Mouse (Mus musculus) neural tube, embryonic 15.5 days (tissue): ENCODE data around the gene Pfkm. TPM values are rescaled to one million over a fixed set of nuclear protein-coding genes. Genes with fewer than 3 reads are reported as not detected.

ENCODE experiments used
- ATAC-seq: fragments of 200-750 bp; cut with Nextera tagmentation; 2 replicates; pipeline ENCODE4 v1.8.0; 2017; ENCODE audit warnings: mild to moderate bottlenecking, moderate TSS enrichment, moderate library complexity; ENCODE audit not compliant: low FRiP score
- H3K27ac ChIP-seq: fragments of 300-500 bp; sonication (generic); replicated peaks from 2 replicates; pipeline ENCODE4 v1.5.1; 2015; ENCODE audit warnings: mild to moderate bottlenecking, inconsistent platforms
- H3K27me3 ChIP-seq: fragments of 300-500 bp; sonication (generic); replicated peaks from 2 replicates; pipeline ENCODE4 v1.6.1; 2015; ENCODE audit warnings: inconsistent platforms
- H3K36me3 ChIP-seq: fragments of 300-500 bp; sonication (generic); 2 replicates; pipeline ENCODE4 v1.6.1; 2015; ENCODE audit warnings: inconsistent platforms
- H3K4me1 ChIP-seq: fragments of 300-500 bp; sonication (generic); 2 replicates; pipeline ENCODE4 v1.6.1; 2015; ENCODE audit warnings: inconsistent platforms
- H3K4me2 ChIP-seq: fragments of 300-500 bp; sonication (generic); 2 replicates; pipeline ENCODE4 v1.6.1; 2015; ENCODE audit warnings: inconsistent platforms, mild to moderate bottlenecking, moderate library complexity
- H3K4me3 ChIP-seq: fragments of 300-500 bp; sonication (generic); replicated peaks from 2 replicates; pipeline ENCODE4 v1.5.1; 2015; ENCODE audit warnings: mild to moderate bottlenecking, inconsistent platforms
- H3K9ac ChIP-seq: fragments of 300-500 bp; sonication (generic); replicated peaks from 2 replicates; pipeline ENCODE4 v1.6.1; 2015; ENCODE audit warnings: mild to moderate bottlenecking, inconsistent platforms
- H3K9me3 ChIP-seq: fragments of 300-500 bp; sonication (generic); replicated peaks from 2 replicates; pipeline ENCODE4 v1.6.1; 2016; ENCODE audit warnings: inconsistent platforms
- WGBS: fragments of 180-500 bp; shearing (Covaris S2); methylation state at CpG from one replicate; pipeline ENCODE4 v1.1.7; 2015; ENCODE audit warnings: mixed read lengths; 5-methylcytosine and 5-hydroxymethylcytosine counted together
- polyA plus RNA-seq: library from polyadenylated mRNA; unstranded; fragments of >200 nt; fragmentation: Nextera tagmentation; extraction: Ambion mirVana; gene quantifications from 2 replicates; pipeline ENCODE4 v1.2.1, GENCODE M21; 2015

Pfkm gene
- polyA plus RNA-seq, 1 experiment from 2014 or later = 94.3 TPM

DNA sequence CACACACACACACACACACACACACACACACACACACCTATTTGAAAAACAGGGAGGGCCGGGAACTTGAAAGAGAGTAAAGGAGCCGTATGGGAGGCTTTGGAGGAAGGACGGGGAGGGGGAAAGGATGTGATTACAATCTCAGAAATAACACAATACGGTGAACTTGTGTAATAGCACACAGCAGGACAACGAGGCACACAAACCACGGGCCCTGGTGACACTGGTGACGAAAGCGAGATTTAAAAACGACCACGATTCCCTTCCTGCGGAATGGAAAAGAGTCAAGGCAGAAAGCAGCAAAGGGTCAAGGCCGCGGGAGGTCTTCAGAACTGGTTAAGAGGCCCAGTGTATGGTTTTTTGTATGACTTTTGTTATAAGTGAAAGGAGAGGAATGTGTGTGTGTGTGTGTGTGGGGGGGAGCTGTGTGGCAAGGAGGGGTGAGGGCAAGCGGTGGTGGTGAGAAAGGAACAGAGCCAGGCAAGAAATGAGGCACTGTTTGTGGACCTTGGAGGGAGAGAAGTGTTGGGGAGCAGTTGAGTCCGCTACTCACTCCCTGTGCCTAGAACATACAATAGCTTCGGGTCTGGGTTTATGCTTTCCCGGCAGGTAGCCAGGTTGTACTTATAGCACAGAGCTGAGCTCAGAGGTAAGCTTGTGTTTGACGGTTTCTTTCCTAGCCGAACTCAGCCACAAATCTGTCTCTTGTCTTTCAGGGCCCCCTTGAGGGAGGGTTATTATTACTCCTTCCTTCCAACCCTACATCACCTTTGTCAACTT, 68.8 kb downstream of the Pfkm start:
- H3K9ac ChIP-seq = no peak overlapping the region
- 65% methylated on average over 19 of the region's 19 CpGs for WGBS
- no peaks in the 10 kb centered on the region for H3K4me1 ChIP-seq
- H3K4me2 ChIP-seq = no peak overlapping the region
- no peak overlapping the region for H3K4me3 ChIP-seq
- H3K36me3 ChIP-seq = no peaks in the 10 kb centered on the region
- H3K9me3 ChIP-seq = no peaks in the 10 kb centered on the region
- no peaks in the 10 kb centered on the region; the same call in 1 of the 2 replicates for H3K27me3 ChIP-seq
- no peak for ATAC-seq
- no peak overlapping the region for H3K27ac ChIP-seq

DNA sequence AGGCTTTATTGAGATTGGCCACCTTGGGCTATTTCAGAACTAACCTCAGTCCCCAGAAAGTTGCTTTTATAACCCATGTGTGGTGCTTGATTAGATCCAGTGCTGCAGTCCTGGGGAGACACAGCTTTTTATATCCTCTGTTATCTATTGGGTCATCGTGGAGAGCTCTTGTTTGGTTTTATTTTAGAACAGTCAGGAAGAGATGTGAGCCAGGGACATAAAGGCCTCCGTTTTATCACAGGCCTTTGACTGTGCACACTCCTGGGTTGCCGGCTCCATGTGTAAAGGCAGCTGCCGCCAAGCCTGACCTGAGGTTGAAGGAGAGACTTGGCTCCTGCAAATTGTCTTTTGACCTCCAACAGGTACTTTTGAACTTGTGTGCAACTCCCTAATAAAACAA, 70.2 kb downstream of the Pfkm start:
- no peaks in the 10 kb centered on the region; the same call in 1 of the 2 replicates for H3K27me3 ChIP-seq
- H3K9ac ChIP-seq = no peak overlapping the region
- H3K9me3 ChIP-seq = no peaks in the 10 kb centered on the region
- no peaks in the 10 kb centered on the region for H3K36me3 ChIP-seq
- no peak overlapping the region for H3K4me3 ChIP-seq
- 50% methylated on average over 4 of the region's 4 CpGs for WGBS
- ATAC-seq = no peak
- H3K27ac ChIP-seq = no peak overlapping the region
- peaks cover 7% of the 10 kb centered on the region for H3K4me1 ChIP-seq
- H3K4me2 ChIP-seq = no peak overlapping the region

DNA sequence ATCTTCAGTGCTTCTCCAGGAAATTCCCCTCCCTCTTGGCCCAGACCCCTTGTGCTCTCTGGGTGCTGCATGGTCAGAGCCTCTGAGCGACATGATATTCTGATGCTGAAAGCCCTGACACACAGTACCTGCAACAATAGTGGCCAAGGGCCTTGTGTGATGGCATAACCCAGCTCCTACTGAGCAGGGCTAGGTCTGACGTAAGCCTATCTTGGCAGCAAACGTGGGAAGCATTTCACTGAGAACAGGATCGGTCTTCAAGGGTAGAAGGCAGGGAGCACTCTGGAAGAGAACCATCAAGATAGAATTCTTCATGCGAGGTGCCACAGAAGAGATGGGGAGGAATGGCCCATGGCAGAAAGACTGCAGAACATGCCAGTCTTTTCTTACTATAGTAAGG, 73.1 kb downstream of the Pfkm start, which contains the start of gene Asb8:
Gene Asb8, minus strand, starts transcription at position 101 of the 400 bp plus-strand sequence.
- Histone ChIP-seq H3K4me2 (peak within 1 kb of the TSS; percentile 63), H3K27ac (no peak within 1 kb of the TSS), H3K4me3 (no peak within 1 kb of the TSS), H3K27me3 (peaks cover 3% of the 10 kb centered on the region; the same call in 1 of the 2 replicates), H3K9ac (no peak within 1 kb of the TSS), H3K36me3 (no peaks in the 10 kb centered on the region), H3K9me3 (no peaks in the 10 kb centered on the region), H3K4me1 (peaks cover 32% of the 10 kb centered on the region)
- no peak for ATAC-seq
- 89% methylated on average over 5 of the region's 5 CpGs for WGBS

DNA sequence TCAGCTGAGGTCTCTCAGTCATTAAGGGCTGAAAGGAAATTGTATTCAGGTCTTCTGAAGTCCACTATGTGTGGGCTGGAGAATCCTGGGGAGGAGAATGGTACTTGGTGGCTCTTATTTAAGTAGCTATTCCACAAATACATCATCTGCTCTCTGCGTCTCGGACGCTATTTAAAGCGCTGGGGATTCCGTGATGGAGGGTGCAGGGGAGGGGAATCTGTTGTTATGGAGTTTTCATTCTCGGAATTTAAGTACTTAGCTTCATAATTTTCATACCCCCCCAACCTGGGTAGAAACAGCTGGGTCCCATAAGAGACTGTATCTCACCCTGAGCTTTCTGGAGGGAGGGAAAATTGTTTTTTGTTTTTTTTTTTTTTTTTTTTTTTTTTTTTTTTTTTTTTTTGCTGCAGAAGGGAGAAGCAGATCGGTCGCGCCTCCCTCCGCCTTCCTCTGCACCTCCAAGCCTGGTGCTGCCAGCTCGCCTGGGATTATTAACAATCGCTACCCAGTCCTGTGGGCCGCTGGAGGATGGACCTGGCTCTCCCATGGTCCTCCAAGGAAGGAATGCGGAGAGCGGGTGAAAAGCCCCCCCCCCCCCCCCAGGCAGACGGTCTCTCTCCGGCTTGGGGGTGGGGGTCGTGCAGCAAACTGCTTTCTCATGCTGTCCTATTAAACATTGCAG, 74.7 kb downstream of the Pfkm start, which contains the start of gene Ccdc184:
Gene Ccdc184, plus strand, starts transcription at position 196 of the 682 bp plus-strand sequence.
- H3K9ac ChIP-seq = peak within 1 kb of the TSS; percentile 70
- WGBS = 1% methylated on average over 18 of the region's 18 CpGs
- peaks cover 47% of the 10 kb centered on the region for H3K4me1 ChIP-seq
- peak within 1 kb of the TSS; percentile 63 for H3K4me2 ChIP-seq
- H3K9me3 ChIP-seq = no peaks in the 10 kb centered on the region
- peak within 1 kb of the TSS; percentile 66 for H3K4me3 ChIP-seq
- no peaks in the 10 kb centered on the region for H3K36me3 ChIP-seq
- H3K27me3 ChIP-seq = peaks cover 9% of the 10 kb centered on the region; the same call in 1 of the 2 replicates
- ATAC-seq = peak; percentile 80
- peak within 1 kb of the TSS; percentile 94 for H3K27ac ChIP-seq

DNA sequence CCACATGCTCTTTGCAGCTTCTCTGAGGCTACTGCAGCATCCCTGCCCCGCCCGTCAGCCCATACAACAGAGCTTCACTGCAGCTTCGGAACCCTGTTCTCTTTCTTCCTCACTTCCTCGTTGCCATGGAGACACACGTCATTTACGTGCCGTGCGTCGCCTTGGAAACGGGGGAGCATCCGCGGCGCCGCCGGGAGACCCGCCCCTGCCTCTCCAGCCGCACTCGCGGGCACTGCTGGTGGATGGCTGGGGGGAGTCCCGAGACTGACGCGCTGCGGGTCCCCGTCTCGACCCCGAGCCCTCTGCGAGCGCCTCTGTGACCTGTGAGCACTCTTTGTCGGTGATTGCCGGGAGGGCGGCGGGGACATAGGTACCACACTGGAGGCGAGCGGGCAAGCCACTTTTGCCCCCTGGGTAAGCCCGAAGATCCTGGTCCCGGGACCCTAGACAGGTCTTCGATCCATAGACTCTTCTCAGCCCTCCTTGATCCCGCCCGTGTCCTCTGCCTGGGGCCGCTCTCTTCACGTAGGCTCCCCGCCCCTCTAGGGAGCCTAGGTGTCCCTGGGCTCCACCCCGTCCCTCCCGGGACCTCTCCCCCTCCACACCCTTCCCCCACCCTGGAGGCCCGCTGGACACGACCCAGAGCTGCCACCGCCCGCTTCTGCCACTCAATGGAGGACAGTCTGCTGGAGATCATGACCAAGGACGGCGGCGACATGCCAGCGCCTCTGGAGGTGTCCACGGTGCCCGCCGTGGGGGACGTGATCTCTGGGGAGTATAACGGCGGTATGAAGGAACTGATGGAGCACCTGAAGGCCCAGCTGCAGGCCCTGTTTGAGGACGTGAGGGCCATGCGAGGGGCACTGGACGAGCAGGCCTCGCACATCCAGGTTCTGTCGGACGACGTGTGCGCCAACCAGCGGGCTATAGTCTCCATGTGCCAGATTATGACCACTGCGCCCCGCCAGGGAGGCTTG, 75.5 kb downstream of the Pfkm start:
- Histone ChIP-seq H3K9me3 (no peaks in the 10 kb centered on the region), H3K27ac (peak overlapping the region; percentile 94), H3K9ac (peak overlapping the region; percentile 70), H3K4me3 (peak overlapping the region; percentile 66), H3K36me3 (no peaks in the 10 kb centered on the region), H3K27me3 (peaks cover 9% of the 10 kb centered on the region; the same call in 1 of the 2 replicates), H3K4me2 (peak overlapping the region; percentile 63), H3K4me1 (peaks cover 54% of the 10 kb centered on the region)
- WGBS = 2% methylated on average over 65 of the region's 69 CpGs
- ATAC-seq = peak; percentile 93

DNA sequence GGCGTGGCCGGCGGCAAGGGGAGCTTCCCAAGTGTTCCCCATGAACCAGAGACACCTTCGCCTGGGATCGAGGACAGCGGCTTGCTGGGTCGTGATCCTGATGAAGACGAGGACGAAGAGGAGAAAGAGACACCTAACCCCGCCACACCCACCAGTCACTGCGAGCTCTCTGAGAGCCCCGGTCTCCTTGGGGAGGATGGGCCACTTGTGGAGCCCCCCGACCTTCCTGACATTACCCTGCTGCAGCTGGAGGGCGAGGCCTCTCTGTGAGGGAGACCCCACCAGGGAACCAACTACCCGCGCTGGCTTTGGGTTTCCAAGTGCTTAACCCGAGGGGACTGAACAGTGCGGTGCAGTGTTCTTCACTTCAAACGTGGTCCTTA, 76.2 kb downstream of the Pfkm start:
- H3K27me3 ChIP-seq = peaks cover 9% of the 10 kb centered on the region; the same call in 1 of the 2 replicates
- H3K4me3 ChIP-seq = peak overlapping the region; percentile 66
- no peaks in the 10 kb centered on the region for H3K36me3 ChIP-seq
- WGBS = 4% methylated on average over 19 of the region's 19 CpGs
- H3K4me1 ChIP-seq = peaks cover 59% of the 10 kb centered on the region
- no peaks in the 10 kb centered on the region for H3K9me3 ChIP-seq
- H3K27ac ChIP-seq = no peak overlapping the region
- peak overlapping the region; percentile 63 for H3K4me2 ChIP-seq
- H3K9ac ChIP-seq = peak overlapping the region; percentile 70
- ATAC-seq = no peak

DNA sequence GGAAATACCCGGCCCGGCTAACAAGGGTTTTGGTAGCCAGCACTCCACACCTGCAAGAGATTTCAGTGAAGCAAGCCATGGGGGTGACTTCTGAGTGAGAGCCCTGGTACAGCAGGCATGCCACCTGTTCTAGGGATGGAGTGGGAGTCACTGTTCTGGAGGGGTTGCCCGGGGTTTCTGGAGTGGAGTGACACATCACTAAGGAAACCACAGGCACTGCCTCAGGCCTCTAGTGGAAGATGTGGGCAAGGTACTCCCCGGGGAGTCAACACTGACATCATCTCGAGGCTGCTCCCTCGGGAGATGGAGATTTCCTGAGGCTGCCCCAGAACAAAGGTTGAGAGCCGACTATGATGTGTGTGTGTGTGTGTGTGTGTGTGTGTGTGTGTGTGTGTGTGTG, 78.0 kb downstream of the Pfkm start:
- H3K9me3 ChIP-seq = no peaks in the 10 kb centered on the region
- 29% methylated on average over 7 of the region's 7 CpGs for WGBS
- H3K9ac ChIP-seq = peak overlapping the region; percentile 70
- H3K4me3 ChIP-seq = peak overlapping the region; percentile 66
- H3K4me2 ChIP-seq = peak overlapping the region; percentile 63
- no peak for ATAC-seq
- no peak overlapping the region for H3K27ac ChIP-seq
- H3K36me3 ChIP-seq = no peaks in the 10 kb centered on the region
- peaks cover 9% of the 10 kb centered on the region; the same call in 1 of the 2 replicates for H3K27me3 ChIP-seq
- H3K4me1 ChIP-seq = peaks cover 64% of the 10 kb centered on the region

DNA sequence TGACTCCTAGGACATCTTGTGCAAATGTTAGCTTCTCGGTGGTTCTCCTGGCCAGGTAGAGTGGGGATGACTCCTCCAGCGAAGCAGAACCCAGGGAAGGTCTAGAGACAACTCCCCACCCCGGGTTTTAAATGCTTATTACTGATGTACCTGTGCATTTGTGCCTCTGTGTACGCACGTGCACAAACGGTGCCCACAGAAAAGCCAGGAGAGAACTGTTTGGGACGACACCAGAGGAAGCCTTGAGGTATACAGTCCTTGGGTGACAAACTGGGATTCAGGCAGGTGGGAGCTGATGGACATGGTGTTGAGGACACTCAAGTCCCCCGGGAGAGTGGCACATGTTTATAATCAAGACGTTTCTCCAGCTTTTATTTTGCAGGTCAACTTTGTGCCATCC, 78.5 kb downstream of the Pfkm start:
- no peak for ATAC-seq
- peaks cover 64% of the 10 kb centered on the region for H3K4me1 ChIP-seq
- WGBS = 68% methylated on average over 9 of the region's 9 CpGs
- H3K4me3 ChIP-seq = peak overlapping the region; percentile 66
- peaks cover 9% of the 10 kb centered on the region; the same call in 1 of the 2 replicates for H3K27me3 ChIP-seq
- no peak overlapping the region for H3K9ac ChIP-seq
- no peaks in the 10 kb centered on the region for H3K9me3 ChIP-seq
- no peaks in the 10 kb centered on the region for H3K36me3 ChIP-seq
- peak overlapping the region; percentile 63 for H3K4me2 ChIP-seq
- no peak overlapping the region for H3K27ac ChIP-seq

DNA sequence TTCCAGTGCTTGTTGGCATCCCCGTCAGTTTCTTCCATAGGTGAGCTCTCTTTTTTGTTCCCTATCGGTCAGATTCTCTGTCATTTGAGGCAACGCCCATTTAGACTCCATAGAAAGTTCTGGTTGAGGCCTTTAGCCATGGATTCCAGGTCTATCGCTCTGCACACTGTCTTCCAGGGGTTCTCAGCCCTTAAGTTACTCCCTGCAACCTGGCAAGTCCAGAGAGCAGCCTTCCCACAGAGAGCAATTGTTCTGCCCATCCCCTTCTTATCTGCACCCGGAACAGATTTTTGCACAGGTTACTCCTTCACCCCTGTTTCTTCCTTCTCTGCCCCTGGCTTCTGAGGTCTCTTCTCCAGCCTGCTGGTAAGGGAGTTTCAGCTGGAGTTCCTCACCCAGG, 79.7 kb downstream of the Pfkm start:
- Histone ChIP-seq H3K4me3 (no peak overlapping the region), H3K9me3 (no peaks in the 10 kb centered on the region), H3K4me2 (peak overlapping the region; percentile 63), H3K4me1 (peaks cover 57% of the 10 kb centered on the region), H3K36me3 (no peaks in the 10 kb centered on the region), H3K9ac (no peak overlapping the region; the same call in 1 of the 2 replicates), H3K27me3 (peaks cover 10% of the 10 kb centered on the region; the same call in 1 of the 2 replicates), H3K27ac (no peak overlapping the region)
- WGBS = 76% methylated on average over 5 of the region's 5 CpGs
- no peak for ATAC-seq

DNA sequence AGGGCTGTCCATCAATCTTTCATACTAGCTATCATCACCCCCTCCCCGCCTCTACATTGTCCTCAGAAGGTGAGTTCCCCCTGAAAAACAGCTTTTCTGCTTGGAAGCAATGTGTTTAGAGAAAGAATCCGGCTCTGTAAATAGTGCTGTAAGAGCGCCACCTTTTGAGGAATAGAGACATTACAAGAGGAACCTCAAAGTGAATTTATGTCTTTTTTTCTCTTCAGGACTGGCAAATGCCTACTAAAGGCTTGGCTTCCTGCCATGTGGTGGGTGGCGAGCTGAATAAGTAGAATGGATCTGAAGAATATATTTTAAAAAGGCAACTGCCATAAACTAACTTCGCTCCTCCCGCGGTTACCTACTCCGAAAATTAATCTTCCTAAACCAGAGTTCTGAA, 81.4 kb downstream of the Pfkm start:
- 24% methylated on average over 8 of the region's 8 CpGs for WGBS

DNA sequence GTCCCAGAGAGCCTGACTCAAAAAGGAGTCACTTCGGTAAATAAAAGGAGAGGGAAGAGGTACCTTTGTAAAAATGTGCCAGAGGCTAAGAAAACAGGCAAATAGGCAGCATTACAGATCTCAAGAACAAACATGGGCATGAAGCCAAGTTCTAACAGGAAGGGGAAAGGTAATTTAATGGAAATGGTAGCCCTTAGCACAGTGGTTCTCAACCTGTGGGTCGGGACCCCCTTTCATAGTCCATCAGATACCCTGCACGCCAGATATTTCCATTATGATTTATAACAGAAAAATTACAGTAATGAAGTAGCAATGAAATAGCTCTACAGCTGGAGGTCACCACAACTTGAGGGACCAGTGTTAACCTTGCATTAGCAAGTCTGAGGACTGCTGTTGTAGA, 84.9 kb downstream of the Pfkm start:
- H3K4me1 ChIP-seq = peaks cover 28% of the 10 kb centered on the region
- H3K4me2 ChIP-seq = no peak overlapping the region
- no peak overlapping the region for H3K4me3 ChIP-seq
- H3K9me3 ChIP-seq = no peaks in the 10 kb centered on the region
- no peak for ATAC-seq
- no peak overlapping the region for H3K9ac ChIP-seq
- 72% methylated on average over 3 of the region's 3 CpGs for WGBS
- H3K27me3 ChIP-seq = peaks cover 7% of the 10 kb centered on the region; the same call in 1 of the 2 replicates
- no peaks in the 10 kb centered on the region for H3K36me3 ChIP-seq
- no peak overlapping the region for H3K27ac ChIP-seq

More for the DNA sequence above, 81.4 kb downstream of the Pfkm start:
- H3K9me3 ChIP-seq = no peaks in the 10 kb centered on the region
- H3K9ac ChIP-seq = no peak overlapping the region
- no peaks in the 10 kb centered on the region for H3K36me3 ChIP-seq
- no peak overlapping the region for H3K4me3 ChIP-seq
- 0 out of 2 replicates have a peak overlapping the region, but pooled peaks have one; percentile 0 for H3K27ac ChIP-seq
- H3K4me1 ChIP-seq = peaks cover 49% of the 10 kb centered on the region
- H3K27me3 ChIP-seq = peaks cover 16% of the 10 kb centered on the region; the same call in 1 of the 2 replicates
- peak overlapping the region; percentile 63 for H3K4me2 ChIP-seq
- ATAC-seq = no peak
